Mouse (Mus musculus) layer of hippocampus, adult 18-20 months (tissue): ENCODE data around the gene Cdc42. TPM values are rescaled to one million over a fixed set of nuclear protein-coding genes. Genes with fewer than 3 reads are reported as not detected.

ENCODE experiments used
- DNase-seq, 2 experiments: peaks; one replicate each; pipeline ENCODE4 v3.0.0; 2022; ENCODE audit warnings: low spot score in 2 of 2
- total RNA-seq, 2 experiments: library from RNA; stranded (reverse); gene quantifications; 2 replicates each; pipeline ENCODE4 v1.2.3; 2021

The Cdc42 gene
- total RNA-seq, 2 experiments from 2014 or later = 285 to 289 TPM

DNA sequence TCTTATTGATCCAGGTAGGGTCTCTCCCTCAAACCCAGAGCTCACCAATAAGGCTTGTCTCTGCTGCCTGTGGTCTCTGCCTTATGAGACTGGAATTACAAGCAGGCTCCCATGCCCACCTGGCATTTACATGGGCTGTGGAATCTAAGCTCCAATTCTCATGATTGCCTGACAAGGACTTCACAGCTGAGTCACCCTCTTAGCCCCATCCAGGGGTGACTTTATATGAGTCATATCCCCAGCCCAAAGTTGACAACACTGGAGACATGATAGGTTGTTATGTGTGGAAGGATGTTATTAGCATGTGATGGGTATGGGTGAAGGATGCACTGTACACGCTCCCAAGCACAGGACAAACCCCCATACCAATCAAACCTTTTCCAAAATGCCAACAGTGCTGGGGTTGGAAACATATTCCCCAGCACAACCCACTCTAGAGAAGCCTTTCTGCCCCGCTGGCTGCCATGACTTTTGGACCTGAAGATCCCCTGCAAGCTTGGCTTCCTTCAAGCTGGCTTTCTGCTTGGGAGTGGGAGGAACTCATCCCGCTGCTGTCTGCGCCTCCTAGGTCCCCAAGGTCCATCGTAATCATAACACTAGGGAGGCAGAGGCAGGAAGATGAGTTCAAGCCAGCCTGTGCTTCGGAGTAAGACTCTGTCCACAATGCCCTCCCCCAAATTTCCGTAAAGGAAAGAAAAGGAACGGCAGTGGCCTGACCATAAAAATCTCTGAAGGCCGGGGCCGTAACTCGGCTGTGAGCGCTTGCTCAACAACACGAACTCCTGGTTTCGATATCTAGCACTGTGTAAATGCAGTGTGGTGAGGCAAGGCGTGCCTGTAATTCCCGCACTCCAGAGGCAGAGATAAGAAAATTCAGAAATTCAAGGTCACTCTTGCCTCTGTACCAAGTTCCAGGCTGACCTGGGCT, 14.3 kb upstream of the Cdc42 start:
- DNase-seq = no peak

DNA sequence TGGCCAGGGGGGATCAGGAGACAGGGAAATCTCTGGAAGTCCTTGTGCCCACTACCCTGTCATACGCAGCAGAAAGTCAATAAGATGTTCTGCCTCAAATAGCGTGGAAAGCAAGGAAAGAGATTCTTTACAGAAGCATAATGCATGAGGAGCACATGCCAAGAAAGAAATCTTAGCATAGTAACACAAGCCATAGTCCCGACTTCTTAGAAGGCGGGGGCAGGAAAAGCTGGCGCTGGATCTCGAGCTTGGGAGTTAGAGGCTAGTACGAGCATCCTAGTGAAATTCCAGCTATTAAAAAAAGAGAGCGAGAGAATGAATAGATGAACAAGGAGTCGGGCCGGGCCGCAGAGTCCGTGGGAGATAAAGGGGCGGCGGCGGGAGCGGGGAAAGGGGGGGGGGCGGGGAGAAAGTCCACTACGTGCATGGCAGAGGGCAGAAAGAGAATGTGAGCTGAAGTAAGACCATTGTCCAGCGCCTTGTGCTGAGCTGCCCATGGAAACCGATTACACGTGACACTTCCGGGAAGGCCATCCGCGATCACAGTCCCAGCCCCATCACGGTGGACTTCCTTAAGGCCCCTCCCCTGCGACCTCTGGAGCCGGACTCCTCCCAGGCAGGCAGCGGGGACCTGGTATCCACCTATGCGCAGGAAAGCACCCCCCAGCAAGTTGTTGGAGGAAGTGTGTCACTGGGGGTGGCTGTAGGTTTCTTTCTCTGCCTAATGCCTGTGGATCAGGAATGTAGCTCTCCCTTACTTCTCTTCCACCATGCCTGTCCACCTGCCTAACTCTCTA, 12.6 kb upstream of the Cdc42 start:
- no peak for DNase-seq

DNA sequence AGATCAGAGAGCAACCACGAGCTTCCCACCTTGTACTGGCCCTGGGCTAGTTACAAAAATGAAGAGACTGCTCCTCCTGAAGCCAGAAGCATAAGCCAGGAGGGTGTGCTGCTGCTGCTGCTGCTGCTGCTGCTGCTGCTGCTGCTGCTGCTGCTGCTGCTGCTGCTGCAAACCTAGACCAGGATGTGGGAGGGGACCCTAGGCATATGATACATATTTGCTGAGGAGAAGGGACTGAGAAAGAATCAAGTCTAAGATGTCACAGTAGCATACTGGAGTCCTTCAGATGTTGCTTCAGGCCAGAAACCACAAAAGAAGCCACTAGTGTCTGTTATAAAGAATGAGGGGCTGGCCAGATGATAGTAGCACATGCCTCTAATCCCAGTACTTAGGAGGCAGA, 10.7 kb upstream of the Cdc42 start:
- no peak for DNase-seq

DNA sequence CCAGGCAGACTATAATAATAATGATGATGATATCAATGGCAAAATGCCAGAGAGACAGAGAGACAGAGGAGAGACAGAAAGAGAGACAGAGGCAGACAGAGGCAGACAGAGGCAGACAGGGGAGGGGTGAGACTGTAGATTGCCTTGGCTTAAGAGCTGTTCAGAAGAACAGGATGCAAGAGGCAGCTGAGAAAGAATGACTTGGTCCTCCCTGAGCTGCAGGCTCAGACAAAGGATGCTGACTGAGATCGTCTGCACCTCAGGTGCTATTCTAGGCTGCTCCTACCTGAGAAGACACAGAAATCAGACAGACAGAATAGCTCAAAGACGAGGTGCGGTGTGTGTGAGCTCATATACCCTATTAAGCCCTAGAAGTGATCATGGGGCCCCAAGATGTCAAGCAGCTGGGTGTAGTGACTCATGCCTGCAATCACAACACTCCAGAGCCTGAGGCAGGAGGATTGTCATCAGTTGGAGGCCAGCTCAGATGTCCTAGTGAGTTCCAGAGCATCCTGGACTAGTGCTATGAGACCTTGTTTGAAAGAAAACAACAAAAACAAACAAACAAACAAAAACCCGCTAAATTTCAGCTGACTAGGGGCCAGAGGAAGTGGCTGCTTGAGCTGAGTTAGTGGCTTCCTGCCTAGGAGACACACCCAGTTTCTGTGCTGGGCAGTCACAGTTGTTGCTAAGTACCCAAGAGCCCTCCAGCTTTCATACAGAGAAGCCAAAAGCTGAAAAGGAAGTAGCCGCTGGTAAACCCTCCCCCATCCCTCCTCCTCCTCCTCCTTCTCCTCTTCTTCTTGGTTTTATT, 10.0 kb upstream of the Cdc42 start:
- no peak for DNase-seq

DNA sequence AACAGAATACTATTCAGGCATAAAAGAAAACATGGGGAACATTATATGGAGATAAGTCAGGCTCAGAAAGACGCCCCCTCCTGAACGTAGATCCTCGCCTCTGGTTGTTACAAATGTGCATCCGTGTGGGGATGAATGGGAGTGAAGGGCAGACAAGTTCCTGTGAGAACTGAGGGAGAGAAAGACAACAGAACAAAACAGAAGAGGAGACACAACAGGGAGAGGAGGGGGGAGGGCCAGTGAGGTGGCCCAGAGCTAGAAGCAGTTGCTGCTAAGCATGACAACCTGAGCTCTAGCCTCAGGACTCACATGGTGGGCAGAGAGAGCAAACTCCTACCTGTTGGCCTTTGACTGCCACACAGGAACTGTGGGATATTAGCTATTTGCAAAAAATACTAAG, 8.6 kb upstream of the Cdc42 start:
- no peak for DNase-seq

DNA sequence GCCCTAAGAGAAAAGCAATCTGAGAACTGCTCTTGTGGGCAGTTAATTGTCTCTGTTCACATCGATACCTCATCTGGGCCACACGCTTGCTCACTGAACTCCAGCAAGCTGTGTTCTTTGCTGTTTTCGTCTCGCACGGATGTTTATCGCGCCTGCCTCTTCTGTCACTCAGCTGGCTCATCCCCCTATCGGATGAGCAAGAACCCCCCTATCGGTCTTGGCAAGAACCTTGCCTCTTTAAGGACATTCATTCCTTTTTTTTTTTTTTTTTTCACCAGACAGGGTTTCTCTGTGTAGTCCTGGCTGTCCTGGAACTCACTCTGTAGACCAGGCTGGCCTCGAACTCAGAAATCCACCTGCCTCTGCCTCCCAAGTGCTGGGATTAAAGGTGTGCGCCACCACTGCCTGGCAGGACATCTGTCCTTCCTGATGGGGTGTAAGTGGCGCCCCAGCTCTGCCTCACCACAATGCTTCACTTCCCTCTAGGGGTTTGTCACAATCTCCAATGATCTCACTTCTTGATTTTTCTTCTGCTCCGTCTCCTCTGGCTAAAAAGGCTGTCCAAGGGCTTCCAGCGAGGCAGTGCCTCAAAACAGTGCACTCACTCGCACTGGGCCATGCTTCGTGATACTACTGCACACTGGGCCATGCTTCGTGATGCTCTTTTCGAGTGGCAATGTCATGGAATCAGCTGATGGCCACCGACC, 8.0 kb upstream of the Cdc42 start:
- no peak for DNase-seq

DNA sequence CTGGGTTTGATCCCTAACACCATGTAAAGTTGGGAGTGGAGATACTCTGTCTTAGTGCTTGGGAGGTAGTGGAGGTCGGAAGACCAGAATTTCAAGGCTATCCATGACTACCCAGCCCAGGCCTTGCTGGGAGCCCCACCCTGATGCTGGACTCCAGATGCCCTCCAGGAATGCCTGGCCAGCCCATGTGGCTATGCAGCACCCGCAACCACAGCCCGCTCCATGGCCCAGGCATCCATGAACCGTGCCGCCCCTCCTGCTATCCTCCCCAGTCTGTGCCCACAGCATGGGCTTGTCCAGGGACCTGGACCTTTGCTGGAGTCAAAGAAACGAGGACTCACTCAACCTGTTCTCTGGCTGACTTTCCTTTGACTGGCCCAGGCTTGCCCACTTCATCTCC, 7.3 kb upstream of the Cdc42 start:
- no peak for DNase-seq

DNA sequence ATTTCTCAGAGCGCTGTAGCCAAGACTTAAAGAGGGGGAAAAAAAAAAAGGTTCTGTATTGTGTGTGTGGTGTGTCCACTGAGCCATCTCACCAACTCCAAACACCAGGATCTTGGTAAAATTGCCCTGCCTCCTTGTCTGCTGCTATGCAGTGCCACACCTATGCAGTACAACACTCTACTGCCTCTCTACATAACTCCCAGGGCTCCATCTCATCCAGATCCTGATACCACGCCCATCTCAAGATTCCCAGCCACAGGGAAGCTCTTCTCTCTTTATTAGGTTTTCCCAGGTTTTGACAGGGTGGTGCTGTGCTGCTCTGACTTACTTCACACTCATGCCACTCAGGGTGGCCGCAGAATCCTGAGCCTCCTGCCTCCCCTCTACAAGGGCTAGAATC, 3.5 kb upstream of the Cdc42 start:
- DNase-seq = no peak

DNA sequence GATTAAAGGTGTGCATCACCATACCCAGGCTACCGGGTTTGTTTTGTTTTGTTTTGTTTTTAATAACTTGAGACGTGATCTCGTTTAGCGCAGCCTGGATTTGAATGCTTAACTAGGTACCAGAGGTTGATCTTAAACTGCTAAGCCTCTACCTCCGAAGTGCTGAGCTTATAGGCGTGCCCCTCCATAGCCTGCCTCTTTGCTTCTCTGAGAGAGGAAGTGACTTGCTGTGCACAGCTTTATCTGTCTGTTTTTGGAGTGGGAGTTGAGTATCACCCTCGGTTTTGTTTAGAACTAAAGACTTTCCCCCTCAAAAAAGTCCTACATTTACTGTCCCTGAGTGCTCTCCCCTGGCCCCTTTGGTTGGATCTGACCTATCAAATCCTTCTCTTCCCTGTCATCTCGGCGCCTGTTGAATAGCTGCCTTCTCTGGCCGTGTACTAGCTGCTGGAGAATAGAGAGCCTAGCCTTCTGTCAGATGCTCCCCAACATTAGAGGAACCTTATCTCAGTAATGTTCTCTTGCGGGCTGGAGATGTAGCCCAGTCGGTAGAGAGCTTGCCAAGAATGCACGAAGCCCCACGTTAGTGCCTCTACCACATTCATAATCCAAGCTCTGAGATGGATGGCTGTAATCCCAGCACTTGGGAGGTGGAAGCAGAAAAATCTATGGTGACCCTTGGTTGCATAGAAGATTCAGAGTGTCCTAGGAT, 927 bp upstream of the Cdc42 start:
- DNase-seq = no peak

DNA sequence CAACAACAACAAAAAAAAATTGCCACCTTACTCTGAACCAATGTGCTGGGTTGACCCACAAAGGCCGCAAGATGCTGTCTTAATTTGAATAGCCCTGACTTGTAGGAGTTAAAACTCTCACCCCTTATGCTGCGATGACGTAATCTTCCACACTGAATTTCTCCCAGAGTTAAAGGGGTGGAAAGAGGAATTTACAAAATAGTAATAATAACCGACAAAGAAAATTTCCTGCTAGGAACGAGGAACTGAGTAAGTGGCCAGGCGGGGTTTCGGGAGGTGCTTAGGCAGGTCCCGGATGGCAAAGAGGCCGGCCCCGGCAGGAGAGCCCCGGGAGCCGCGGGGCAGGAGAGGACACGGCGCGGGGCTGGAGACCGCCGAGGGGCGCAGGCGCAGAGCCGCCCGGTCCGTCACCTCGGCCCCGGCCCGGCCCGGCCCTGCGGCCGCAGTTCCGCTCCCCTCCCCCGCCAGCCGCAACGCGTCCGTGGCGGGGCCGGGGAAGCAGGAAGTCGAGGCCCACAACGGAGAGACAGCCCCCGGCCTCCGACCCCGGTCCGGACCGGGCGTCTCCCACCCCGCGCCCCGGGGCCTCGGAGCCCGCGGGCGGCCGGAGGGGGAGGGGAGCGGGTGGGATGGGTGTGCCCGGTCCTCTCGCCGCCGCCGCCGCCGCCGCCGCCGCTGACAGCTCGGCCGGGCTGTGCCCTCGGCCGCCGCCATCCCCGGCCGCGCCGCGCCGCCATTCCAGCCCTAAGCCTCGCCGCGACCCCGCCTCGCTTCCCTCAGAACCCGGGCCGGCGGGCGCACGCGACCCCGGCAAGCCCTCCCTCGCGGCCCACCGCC, 628 bp downstream of the Cdc42 start:
- DNase-seq = peak in 1 of 2 experiments; percentile 32

DNA sequence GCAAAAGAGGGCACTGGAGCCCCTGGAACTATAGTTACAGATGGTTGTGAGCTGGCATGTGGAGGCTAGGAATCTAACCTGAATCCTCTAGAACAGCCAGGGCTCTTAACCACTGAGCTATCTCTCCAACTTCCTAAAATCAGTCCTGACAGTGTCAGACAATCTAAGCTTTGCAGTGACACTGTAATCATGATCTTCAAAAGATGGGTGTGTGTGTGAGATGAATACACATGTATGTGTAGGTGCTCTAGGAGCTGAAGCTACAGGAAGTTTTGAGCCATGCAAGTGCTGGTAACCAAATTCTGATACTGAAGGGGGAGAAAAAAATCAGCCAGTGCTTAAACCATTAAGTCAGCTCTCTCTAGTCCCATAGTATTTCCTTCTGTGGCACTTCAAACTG, 6.9 kb downstream of the Cdc42 start:
- no peak for DNase-seq

DNA sequence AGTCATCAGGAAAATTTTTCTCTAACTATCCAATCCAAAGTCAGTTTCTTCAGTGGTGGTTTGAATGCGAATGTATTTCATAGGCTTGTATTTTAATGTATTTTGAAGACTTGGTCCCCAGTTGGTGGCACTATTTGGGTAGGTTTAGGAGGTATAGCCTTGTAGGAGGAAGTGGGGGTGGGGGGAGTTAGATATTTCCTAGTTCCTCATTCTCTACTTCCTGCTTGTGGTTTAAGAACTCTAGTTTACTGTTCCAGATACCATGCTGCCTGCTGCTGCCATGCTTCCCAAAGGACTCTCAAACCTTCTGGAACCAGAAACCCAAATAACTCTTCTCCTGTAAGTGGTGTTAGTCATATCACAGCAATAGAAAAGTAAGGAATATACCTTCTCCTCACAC, 11.7 kb downstream of the Cdc42 start:
- no peak for DNase-seq

DNA sequence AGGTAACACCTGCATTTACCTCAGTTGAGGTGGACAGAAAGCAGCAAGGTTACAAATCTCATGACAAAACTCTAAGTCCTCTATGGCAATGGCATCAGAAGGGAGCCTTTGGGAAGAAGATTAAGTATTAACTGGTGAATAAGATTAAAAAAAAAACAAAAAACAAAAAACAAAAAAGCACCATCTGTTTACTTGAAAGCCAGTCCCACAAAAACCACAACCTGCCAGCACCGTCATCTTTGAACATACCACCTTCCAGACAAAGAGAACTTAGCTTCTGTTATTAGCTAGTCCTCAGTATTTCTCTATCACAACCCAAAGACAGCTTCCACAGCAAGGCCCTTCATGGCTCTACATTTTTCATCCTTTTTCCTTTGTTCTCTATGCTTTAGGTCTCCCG, 12.4 kb downstream of the Cdc42 start:
- DNase-seq = no peak

DNA sequence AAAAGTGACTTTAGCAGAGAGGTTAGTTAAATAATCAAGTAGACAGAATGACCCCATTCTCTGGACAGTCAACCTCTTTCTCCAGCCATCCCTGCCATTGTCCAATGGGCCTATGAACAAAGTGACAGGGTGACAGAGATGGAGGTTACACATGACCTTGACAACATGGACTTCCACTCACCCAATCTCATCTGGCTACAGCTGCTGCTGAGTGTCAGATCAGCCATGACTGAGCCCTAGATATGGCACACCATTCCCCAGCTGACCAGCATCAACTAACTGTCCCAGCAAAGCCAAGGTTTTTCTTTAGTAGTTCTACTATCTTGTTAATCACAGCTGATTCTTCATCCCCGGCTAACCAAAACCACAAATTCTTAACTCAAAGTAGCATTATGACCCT, 14.7 kb downstream of the Cdc42 start:
- DNase-seq = no peak

DNA sequence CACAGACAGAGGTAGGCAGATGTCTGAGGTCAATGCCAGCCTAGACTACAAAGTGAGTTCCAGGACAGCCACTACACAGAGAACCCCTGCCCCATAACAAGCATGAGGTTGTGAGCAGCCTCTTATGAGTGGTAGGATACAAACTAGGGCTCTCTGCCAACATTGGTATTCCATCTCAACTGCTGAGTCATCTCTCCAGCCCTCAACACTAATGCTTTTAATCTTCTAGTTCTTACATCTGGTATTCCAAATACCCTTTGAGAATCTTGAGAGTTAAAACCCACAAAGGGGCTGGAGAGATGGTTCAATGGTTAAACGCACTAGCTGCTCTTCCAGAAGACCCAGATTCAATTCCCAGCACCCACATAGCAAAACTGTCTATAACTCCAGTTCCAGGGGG, 18.1 kb downstream of the Cdc42 start:
- peak in 1 of 2 experiments; percentile 3 for DNase-seq

DNA sequence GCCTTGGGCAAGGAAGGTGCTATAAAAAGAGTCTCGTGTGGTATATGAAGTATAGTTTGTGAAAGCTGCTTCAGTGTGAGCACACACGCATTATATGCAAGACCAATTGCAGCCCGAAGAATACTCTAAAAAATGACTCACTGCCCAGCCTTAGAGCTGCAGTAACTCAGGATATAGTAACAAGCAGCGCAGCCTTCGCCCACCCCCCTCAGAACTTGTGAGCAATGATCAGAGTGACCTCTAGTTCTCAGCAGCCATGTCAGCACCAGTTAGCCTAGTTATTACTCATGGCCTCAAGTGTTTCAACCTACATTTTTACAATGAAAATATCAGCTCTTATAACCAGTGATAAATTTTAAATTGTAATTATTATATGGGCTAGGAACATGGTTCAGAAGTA, 21.1 kb downstream of the Cdc42 start:
- no peak for DNase-seq

DNA sequence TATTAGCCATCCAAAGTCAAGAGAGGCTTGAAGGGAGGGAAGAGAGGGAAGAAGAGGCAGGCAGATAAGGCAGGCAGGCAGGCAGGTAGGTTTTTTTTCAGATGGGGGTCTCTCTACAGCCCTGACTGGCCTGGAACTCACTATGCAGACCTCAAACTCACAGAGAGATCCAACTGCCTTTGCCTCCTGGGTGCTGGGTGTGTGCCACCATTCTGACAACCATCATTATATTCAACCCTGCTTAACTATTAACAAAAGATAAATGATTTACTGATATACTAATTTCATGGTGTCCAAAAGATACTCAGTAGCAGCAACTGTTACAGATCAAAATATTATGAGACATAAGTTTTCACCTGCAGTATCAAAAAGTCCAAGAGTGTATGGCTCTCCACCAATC, 25.5 kb downstream of the Cdc42 start:
- DNase-seq = no peak

DNA sequence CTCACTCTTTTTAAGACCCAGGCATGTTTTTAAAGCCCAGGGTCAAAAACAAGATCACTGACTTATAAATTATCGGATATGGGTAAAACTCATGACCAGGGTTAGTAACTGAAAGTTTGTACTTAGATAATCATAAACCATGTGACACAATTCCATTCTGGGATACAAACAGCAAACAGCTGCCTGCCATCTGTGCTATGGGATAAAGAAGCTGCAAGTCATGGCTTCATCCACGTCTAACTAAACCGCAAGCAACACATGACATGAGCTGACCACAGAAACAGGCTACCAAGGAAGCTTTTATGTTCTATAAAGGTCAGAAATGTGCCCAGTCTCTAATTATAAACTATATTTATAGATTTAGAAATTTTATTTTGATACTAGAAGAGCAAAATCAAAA, 31.0 kb downstream of the Cdc42 start:
- DNase-seq = no peak

DNA sequence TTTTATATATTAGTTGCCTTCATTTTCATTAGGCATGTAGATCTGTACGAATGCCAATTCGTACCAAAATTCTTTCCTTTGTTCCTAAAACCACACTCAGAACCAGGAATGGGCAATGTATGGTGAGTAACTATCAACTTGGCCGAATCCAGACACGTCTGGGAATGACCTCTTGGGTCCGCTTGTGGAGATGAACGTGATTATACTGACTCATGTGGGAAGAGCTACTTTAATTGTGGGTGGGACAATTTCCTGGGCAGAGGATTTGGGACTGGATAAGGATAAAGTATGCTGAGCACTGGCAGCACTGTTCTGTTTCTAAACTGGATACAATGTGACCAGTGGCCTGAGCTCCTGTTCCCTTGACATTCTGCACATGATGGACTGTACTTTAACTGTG, 32.6 kb downstream of the Cdc42 start:
- no peak for DNase-seq
